Mouse (Mus musculus) intestine, embryonic 14.5 days (tissue): Measurements from ENCODE around the gene Olfr1290. TPM values are rescaled to one million over a fixed set of nuclear protein-coding genes. Genes with fewer than 3 reads are reported as not detected.

Source experiments
- ATAC-seq: fragments of 200-750 bp; cut with Nextera tagmentation; replicated peaks from 2 replicates; pipeline ENCODE4 v1.8.0; 2017; ENCODE audit warnings: low read depth, moderate number of reproducible peaks, moderate TSS enrichment, moderate library complexity; ENCODE audit not compliant: low FRiP score, low TSS enrichment
- DNase-seq: peaks from one replicate; pipeline ENCODE4 v3.0.0-alpha.2; 2018; ENCODE audit warnings: low spot score
- H3K27ac ChIP-seq: fragments of 300-500 bp; sonication (generic); 2 replicates; pipeline ENCODE4 v1.5.1; 2014; ENCODE audit warnings: low read depth, mild to moderate bottlenecking, control low read depth
- H3K27me3 ChIP-seq: fragments of 300-500 bp; sonication (generic); replicated peaks from 2 replicates; pipeline ENCODE4 v1.6.1; 2014; ENCODE audit warnings: low read length, control low read depth; ENCODE audit not compliant: control insufficient read depth, insufficient read depth
- H3K36me3 ChIP-seq: fragments of 300-500 bp; sonication (generic); 2 replicates; pipeline ENCODE4 v1.6.1; 2014; ENCODE audit warnings: low read length, control low read depth; ENCODE audit not compliant: control insufficient read depth, insufficient read depth
- H3K4me1 ChIP-seq: fragments of 300-500 bp; sonication (generic); replicated peaks from 2 replicates; pipeline ENCODE4 v1.6.1; 2014; ENCODE audit warnings: low read length, control low read depth, mixed read lengths; ENCODE audit not compliant: control insufficient read depth, insufficient read depth
- H3K4me2 ChIP-seq: fragments of 300-500 bp; sonication (generic); 2 replicates; pipeline ENCODE4 v1.6.1; 2014; ENCODE audit warnings: low read length
- H3K4me3 ChIP-seq: fragments of 300-500 bp; sonication (generic); 2 replicates; pipeline ENCODE4 v1.5.1; 2014; ENCODE audit warnings: low read depth, low read length, control low read depth, mixed read lengths
- H3K9ac ChIP-seq: fragments of 300-500 bp; sonication (generic); 2 replicates; pipeline ENCODE4 v1.6.1; 2014; ENCODE audit warnings: mild to moderate bottlenecking, low read length
- H3K9me3 ChIP-seq: fragments of 300-500 bp; sonication (generic); 2 replicates; pipeline ENCODE4 v1.6.1; 2016; ENCODE audit warnings: low read length, control low read depth; ENCODE audit not compliant: control insufficient read depth
- WGBS: fragments of 180-500 bp; shearing (Covaris S2); extraction: QIAGEN DNeasy Blood & Tissue Kit; methylation state at CpG from one replicate; pipeline ENCODE4 v1.1.7; 2014; 5-methylcytosine and 5-hydroxymethylcytosine counted together
- polyA plus RNA-seq: library from polyadenylated mRNA; unstranded; fragments of >200 nt; fragmentation: Nextera tagmentation; extraction: Ambion mirVana; gene quantifications from 2 replicates; pipeline ENCODE4 v1.2.1, GENCODE M21; 2014

The Olfr1290 gene
- not detected in 2 replicates for polyA plus RNA-seq

- no peaks in the 10 kb centered on the region for H3K4me1 ChIP-seq
- H3K36me3 ChIP-seq: no peaks in the 10 kb centered on the region
- H3K4me2 ChIP-seq: no peak within 1 kb of the TSS
- DNase-seq (no peak), ATAC-seq (no peak)
- no peaks in the 10 kb centered on the region for H3K27me3 ChIP-seq
- no peak within 1 kb of the TSS for H3K9ac ChIP-seq
- no peak within 1 kb of the TSS for H3K27ac ChIP-seq
- no peak within 1 kb of the TSS for H3K4me3 ChIP-seq
- no peaks in the 10 kb centered on the region for H3K9me3 ChIP-seq
- WGBS: 76% methylated on average over 5 of the region's 5 CpGs
Observed at GRCm38 (mm10) chr2:111493729-111494128, at the start of gene Olfr1290. TSS of gene Olfr1290 (minus strand) at chr2:111493829.

DNA sequence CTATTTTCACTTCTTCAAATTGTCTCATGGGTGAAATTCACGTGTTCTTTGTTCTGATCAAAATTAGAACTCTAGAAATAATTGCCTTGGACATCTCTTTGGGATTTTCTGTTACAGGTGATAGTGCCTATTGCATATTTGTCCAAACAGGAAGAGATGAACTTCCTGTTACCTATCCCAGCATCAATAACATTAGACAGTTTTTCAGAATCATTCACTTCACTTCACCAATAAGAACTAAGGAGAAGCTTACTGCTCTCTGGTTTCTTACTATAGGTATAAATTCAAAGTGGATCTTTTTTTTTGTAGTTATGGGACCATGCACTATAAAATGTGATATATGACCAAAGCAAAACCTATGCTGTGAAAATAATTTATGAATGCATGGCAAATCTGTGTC is 46.6 kb upstream of the Olfr1290 start, which contains the start of gene Olfr1294:
Gene Olfr1294, minus strand, starts transcription at position 101 of the 400 bp plus-strand sequence.
- WGBS: 56% methylated on average over 1 of the region's 1 CpGs
- no peaks in the 10 kb centered on the region for H3K36me3 ChIP-seq
- no peak within 1 kb of the TSS for H3K4me2 ChIP-seq
- ATAC-seq: no peak
- no peak within 1 kb of the TSS for H3K9ac ChIP-seq
- no peaks in the 10 kb centered on the region for H3K27me3 ChIP-seq
- H3K27ac ChIP-seq: no peak within 1 kb of the TSS
- DNase-seq: no peak
- no peak within 1 kb of the TSS for H3K4me3 ChIP-seq
- no peaks in the 10 kb centered on the region for H3K4me1 ChIP-seq
- H3K9me3 ChIP-seq: no peaks in the 10 kb centered on the region

DNA sequence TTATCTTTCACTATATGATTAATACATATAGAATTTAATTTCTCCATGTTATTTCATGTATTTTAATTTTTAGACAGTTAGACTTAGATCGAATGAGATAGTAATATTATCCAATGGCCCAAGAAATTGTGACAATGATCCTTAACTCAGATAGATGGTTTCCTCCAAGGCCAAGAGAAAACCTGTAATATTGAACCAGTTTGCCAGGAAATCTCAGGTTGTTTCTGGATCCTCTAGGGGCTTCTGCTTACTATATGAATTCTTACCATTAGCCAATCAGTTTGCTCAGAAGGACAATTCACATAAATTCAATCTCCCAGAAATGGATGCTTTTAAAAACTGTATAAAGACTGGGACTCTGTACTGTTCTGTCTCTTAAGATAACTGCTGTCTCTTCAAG is 31.3 kb upstream of the Olfr1290 start, which contains the start of gene Olfr1293-ps:
Gene Olfr1293-ps, plus strand, starts transcription at position 301 of the 400 bp plus-strand sequence.
- DNase-seq (no peak), ATAC-seq (no peak)
- 73% methylated on average over 1 of the region's 1 CpGs for WGBS
- H3K27me3 ChIP-seq: no peaks in the 10 kb centered on the region
- H3K4me3 ChIP-seq: no peak within 1 kb of the TSS
- no peaks in the 10 kb centered on the region for H3K4me1 ChIP-seq
- no peak within 1 kb of the TSS for H3K4me2 ChIP-seq
- no peak within 1 kb of the TSS for H3K9ac ChIP-seq
- no peaks in the 10 kb centered on the region for H3K36me3 ChIP-seq
- peaks cover 2% of the 10 kb centered on the region; the same call in 1 of the 2 replicates for H3K9me3 ChIP-seq
- no peak within 1 kb of the TSS for H3K27ac ChIP-seq

DNA sequence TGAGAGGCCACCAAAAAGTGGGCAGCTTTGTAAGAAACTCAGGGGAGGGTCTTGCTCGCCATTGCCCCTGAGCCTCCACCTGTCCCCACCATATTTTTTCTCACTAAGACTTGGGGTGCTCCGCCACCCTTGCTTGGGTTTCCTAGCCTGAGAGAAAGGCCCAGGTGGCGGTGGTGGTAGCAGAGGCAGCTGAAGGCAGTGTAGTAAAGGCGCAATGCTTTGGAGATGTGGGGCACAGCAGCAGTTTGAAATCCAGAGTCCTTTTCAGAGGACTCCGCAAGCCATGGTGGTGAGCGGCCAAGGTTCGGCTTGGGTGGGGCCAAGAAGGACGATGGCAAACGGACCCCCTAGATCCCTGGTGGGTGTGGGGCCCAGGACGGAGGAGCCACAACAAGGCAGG is 23.8 kb upstream of the Olfr1290 start:
- no peaks in the 10 kb centered on the region for H3K27me3 ChIP-seq
- H3K4me1 ChIP-seq: no peaks in the 10 kb centered on the region
- H3K36me3 ChIP-seq: no peaks in the 10 kb centered on the region
- no peak overlapping the region for H3K4me2 ChIP-seq
- ATAC-seq (no peak), DNase-seq (no peak)
- no peak overlapping the region for H3K4me3 ChIP-seq
- peaks cover 4% of the 10 kb centered on the region; the same call in 1 of the 2 replicates for H3K9me3 ChIP-seq
- 96% methylated on average over 10 of the region's 10 CpGs for WGBS
- H3K9ac ChIP-seq: no peak overlapping the region
- H3K27ac ChIP-seq: no peak overlapping the region

DNA sequence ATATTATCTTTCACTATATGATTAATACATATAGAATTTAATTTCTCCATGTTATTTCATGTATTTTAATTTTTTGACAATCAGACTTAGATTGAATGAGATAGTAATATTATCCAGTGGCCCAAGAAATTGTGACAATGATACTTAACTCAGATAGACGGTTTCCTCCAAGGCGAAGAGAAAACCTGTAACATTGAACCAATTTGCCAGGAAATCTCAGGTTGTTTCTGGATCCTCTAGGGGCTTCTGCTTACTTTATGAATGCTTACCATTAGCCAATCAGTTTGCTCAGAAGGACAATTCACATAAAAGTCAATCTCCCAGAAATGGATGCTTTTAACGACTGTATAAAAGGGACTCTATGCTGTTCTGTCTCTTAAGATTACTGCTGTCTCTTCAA is 3.3 kb upstream of the Olfr1290 start, which contains the start of gene Olfr1291-ps1:
Gene Olfr1291-ps1, plus strand, starts transcription at position 301 of the 400 bp plus-strand sequence.
- WGBS: 86% methylated on average over 3 of the region's 3 CpGs
- DNase-seq: no peak
- ATAC-seq: no peak

GRCm38 (mm10) chr2:111480519-111480918 is 13.1 kb downstream of the Olfr1290 start, which contains the start of gene Olfr1289:
TSS of gene Olfr1289 (plus strand) at chr2:111480819.
- H3K9me3 ChIP-seq: no peaks in the 10 kb centered on the region
- ATAC-seq (no peak), DNase-seq (no peak)
- no peak within 1 kb of the TSS for H3K4me3 ChIP-seq
- 73% methylated on average over 1 of the region's 1 CpGs for WGBS
- H3K4me1 ChIP-seq: no peaks in the 10 kb centered on the region
- H3K27me3 ChIP-seq: no peaks in the 10 kb centered on the region
- no peak within 1 kb of the TSS for H3K9ac ChIP-seq
- no peak within 1 kb of the TSS for H3K27ac ChIP-seq
- no peaks in the 10 kb centered on the region for H3K36me3 ChIP-seq
- no peak within 1 kb of the TSS for H3K4me2 ChIP-seq

More for the DNA sequence above, 3.3 kb upstream of the Olfr1290 start, which contains the start of gene Olfr1291-ps1:
- H3K4me2 ChIP-seq: no peak within 1 kb of the TSS
- no peaks in the 10 kb centered on the region for H3K36me3 ChIP-seq
- H3K9ac ChIP-seq: no peak within 1 kb of the TSS
- no peak within 1 kb of the TSS for H3K27ac ChIP-seq
- H3K9me3 ChIP-seq: no peaks in the 10 kb centered on the region
- no peaks in the 10 kb centered on the region for H3K4me1 ChIP-seq
- H3K27me3 ChIP-seq: no peaks in the 10 kb centered on the region
- no peak within 1 kb of the TSS for H3K4me3 ChIP-seq

- Histone ChIP-seq H3K4me2 (no peak within 1 kb of the TSS), H3K9me3 (no peaks in the 10 kb centered on the region), H3K4me3 (no peak within 1 kb of the TSS), H3K9ac (no peak within 1 kb of the TSS), H3K36me3 (no peaks in the 10 kb centered on the region), H3K4me1 (no peaks in the 10 kb centered on the region), H3K27me3 (no peaks in the 10 kb centered on the region), H3K27ac (no peak within 1 kb of the TSS)
- WGBS: 85% methylated on average over 1 of the region's 1 CpGs
- ATAC-seq (no peak), DNase-seq (no peak)
Observed at GRCm38 (mm10) chr2:111473801-111474200, 19.8 kb downstream of the Olfr1290 start, which contains the start of gene Olfr1288. TSS of gene Olfr1288 (plus strand) at chr2:111474101.

GRCm38 (mm10) chr2:111448842-111449241 is 44.8 kb downstream of the Olfr1290 start, which contains the start of gene Olfr1287:
TSS of gene Olfr1287 (plus strand) at chr2:111449142.
- Histone ChIP-seq H3K9ac (no peak within 1 kb of the TSS), H3K27me3 (no peaks in the 10 kb centered on the region), H3K36me3 (no peaks in the 10 kb centered on the region), H3K9me3 (no peaks in the 10 kb centered on the region), H3K27ac (no peak within 1 kb of the TSS), H3K4me2 (no peak within 1 kb of the TSS), H3K4me3 (no peak within 1 kb of the TSS), H3K4me1 (no peaks in the 10 kb centered on the region)
- ATAC-seq (no peak), DNase-seq (no peak)
- WGBS: 75% methylated on average over 1 of the region's 1 CpGs
